Mouse (Mus musculus) stomach, postnatal 0 days (tissue): ENCODE measurements around the gene Ptprn2. TPM values are rescaled to one million over a fixed set of nuclear protein-coding genes. Genes with fewer than 3 reads are reported as not detected.

Experiments
- ATAC-seq: fragments of 200-750 bp; cut with Nextera tagmentation; 2 replicates; pipeline ENCODE4 v1.8.0; 2017; ENCODE audit not compliant: low FRiP score, low TSS enrichment
- DNase-seq: peaks from one replicate; pipeline ENCODE4 v3.0.0-alpha.2; 2016; ENCODE audit warnings: low spot score
- H3K27ac ChIP-seq: fragments of 300-500 bp; sonication (generic); replicated peaks from 2 replicates; pipeline ENCODE4 v1.5.1; 2014; ENCODE audit warnings: mild to moderate bottlenecking, control low read depth
- H3K27me3 ChIP-seq: fragments of 300-500 bp; sonication (generic); 2 replicates; pipeline ENCODE4 v1.6.1; 2014; ENCODE audit warnings: low read length; ENCODE audit not compliant: control insufficient read depth, insufficient read depth
- H3K36me3 ChIP-seq: fragments of 300-500 bp; sonication (generic); 2 replicates; pipeline ENCODE4 v1.6.1; 2014; ENCODE audit warnings: low read length, mixed read lengths; ENCODE audit not compliant: control insufficient read depth, insufficient read depth
- H3K4me1 ChIP-seq: fragments of 300-500 bp; sonication (generic); replicated peaks from 2 replicates; pipeline ENCODE4 v1.6.1; 2014; ENCODE audit warnings: antibody characterized with exemption; ENCODE audit not compliant: control insufficient read depth, insufficient read depth
- H3K4me2 ChIP-seq: fragments of 300-500 bp; sonication (generic); replicated peaks from 2 replicates; pipeline ENCODE4 v1.6.1; 2014; ENCODE audit warnings: low read depth, mild to moderate bottlenecking, control low read depth, moderate library complexity
- H3K4me3 ChIP-seq: fragments of 300-500 bp; sonication (generic); 2 replicates; pipeline ENCODE4 v1.5.1; 2014; ENCODE audit warnings: low read depth, low read length, control low read depth
- H3K9ac ChIP-seq: fragments of 300-500 bp; sonication (generic); 2 replicates; pipeline ENCODE4 v1.6.1; 2014; ENCODE audit warnings: mild to moderate bottlenecking, low read length, control low read depth, mixed read lengths
- H3K9me3 ChIP-seq: fragments of 300-500 bp; sonication (generic); 2 replicates; pipeline ENCODE4 v1.6.1; 2016; ENCODE audit warnings: low read length; ENCODE audit not compliant: control insufficient read depth
- CTCF ChIP-seq: IDR thresholded peaks from 2 replicates; pipeline ENCODE4 v1.5.1; 2016; ENCODE audit warnings: antibody characterized with exemption, low read depth, mild to moderate bottlenecking, moderate library complexity
- EP300 ChIP-seq: optimal IDR thresholded peaks from 2 replicates; pipeline ENCODE3; 2016; ENCODE audit warnings: antibody characterized with exemption
- WGBS: fragments of 180-500 bp; shearing (Covaris S2); extraction: QIAGEN DNeasy Blood & Tissue Kit; methylation state at CpG from one replicate; pipeline ENCODE4 v1.1.7; 2014; 5-methylcytosine and 5-hydroxymethylcytosine counted together
- polyA plus RNA-seq: library from polyadenylated mRNA; unstranded; fragments of >200 nt; fragmentation: Nextera tagmentation; extraction: Ambion mirVana; gene quantifications from 2 replicates; pipeline ENCODE4 v1.2.1, GENCODE M21; 2015

The Ptprn2 gene
- polyA plus RNA-seq, 1 experiment from 2014 or later, result 6.0 TPM

DNA sequence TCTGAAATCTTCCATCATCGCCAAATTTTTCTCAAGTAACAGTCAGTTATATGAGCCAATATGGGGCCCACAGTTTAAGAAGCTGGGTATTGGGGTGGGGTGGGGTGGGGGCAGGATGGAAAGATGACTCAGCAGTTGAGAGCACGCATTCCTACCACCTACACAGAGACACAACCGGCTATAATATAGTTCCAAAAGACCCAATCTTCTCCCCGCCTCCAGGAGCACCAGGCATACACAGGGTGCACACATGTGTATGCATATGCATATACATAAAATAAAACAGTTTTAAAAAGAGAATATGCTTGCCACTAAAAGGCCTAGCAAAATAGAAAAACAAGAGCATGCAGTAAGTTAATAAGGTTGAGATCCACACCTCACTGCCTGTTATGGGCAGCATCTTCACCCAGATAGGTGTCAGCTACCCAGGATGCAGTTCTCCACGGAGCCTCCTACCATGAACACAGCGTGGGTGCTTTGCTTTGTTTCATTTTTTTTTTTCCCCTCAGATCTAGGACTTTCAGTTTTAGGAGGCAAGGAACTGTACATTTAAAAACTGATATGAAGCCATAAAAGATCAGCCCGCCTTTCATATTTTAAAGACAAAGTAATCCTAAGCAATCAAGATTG is 783.1 kb downstream of the Ptprn2 start:
- H3K4me2 ChIP-seq, result no peak overlapping the region
- no peaks in the 10 kb centered on the region for H3K4me1 ChIP-seq
- H3K27ac ChIP-seq, result no peak overlapping the region
- no peak overlapping the region for H3K9ac ChIP-seq
- no peak overlapping the region for H3K4me3 ChIP-seq
- TF ChIP-seq EP300 (no peak), CTCF (no peak)
- no peak for DNase-seq
- no peaks in the 10 kb centered on the region for H3K27me3 ChIP-seq
- no peaks in the 10 kb centered on the region for H3K36me3 ChIP-seq
- WGBS, result 81% methylated on average over 7 of the region's 7 CpGs
- H3K9me3 ChIP-seq, result no peaks in the 10 kb centered on the region
- no peak for ATAC-seq

DNA sequence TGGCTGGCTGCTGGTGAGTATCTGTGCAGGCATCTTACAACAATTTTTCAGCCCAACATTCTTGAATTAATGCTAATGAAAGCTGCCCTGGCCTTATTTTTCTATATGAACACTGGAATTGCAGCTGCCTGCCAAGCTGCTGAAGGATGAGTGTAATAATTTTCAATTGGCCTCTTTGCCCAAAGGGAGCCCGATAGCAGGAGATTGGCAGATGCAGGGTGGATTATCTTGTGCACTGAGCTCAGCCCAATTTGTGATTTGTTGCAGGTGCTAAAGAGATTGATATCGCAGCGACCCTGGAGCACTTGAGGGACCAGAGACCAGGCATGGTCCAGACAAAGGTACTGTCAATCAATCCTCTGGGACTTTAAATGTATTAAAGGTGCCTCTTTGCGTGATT is 783.8 kb downstream of the Ptprn2 start:
- no peak overlapping the region for H3K9ac ChIP-seq
- TF ChIP-seq CTCF (no peak), EP300 (no peak)
- H3K27ac ChIP-seq, result no peak overlapping the region
- no peak for ATAC-seq
- DNase-seq, result no peak
- H3K36me3 ChIP-seq, result no peaks in the 10 kb centered on the region
- 77% methylated on average over 4 of the region's 4 CpGs for WGBS
- no peak overlapping the region for H3K4me3 ChIP-seq
- H3K4me1 ChIP-seq, result no peaks in the 10 kb centered on the region
- H3K4me2 ChIP-seq, result no peak overlapping the region
- no peaks in the 10 kb centered on the region for H3K27me3 ChIP-seq
- no peaks in the 10 kb centered on the region for H3K9me3 ChIP-seq

DNA sequence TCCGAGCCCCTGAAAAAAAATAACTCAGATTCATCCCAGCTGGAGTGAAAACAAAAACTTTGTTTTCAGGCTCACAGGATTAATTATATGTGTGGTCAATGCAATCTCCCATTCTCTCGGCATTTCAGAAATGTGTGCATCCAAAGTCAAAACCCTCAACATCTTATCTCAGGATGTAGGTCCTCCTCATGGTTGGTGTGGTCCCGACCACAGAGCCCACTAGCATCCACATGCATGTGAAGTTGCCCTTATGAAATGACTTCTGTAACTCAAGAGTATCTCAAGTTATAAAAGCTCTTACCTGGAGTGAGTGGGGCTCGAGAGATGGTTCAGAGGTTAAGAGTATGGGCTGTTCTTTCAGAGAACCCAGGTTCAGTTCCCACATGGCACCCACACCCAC is 784.7 kb downstream of the Ptprn2 start:
- no peaks in the 10 kb centered on the region for H3K9me3 ChIP-seq
- H3K4me1 ChIP-seq, result no peaks in the 10 kb centered on the region
- no peak overlapping the region for H3K9ac ChIP-seq
- H3K4me2 ChIP-seq, result no peak overlapping the region
- 73% methylated on average over 4 of the region's 4 CpGs for WGBS
- no peaks in the 10 kb centered on the region for H3K27me3 ChIP-seq
- ATAC-seq (no peak), DNase-seq (no peak)
- TF ChIP-seq CTCF (no peak), EP300 (no peak)
- no peaks in the 10 kb centered on the region for H3K36me3 ChIP-seq
- no peak overlapping the region for H3K27ac ChIP-seq
- no peak overlapping the region for H3K4me3 ChIP-seq

DNA sequence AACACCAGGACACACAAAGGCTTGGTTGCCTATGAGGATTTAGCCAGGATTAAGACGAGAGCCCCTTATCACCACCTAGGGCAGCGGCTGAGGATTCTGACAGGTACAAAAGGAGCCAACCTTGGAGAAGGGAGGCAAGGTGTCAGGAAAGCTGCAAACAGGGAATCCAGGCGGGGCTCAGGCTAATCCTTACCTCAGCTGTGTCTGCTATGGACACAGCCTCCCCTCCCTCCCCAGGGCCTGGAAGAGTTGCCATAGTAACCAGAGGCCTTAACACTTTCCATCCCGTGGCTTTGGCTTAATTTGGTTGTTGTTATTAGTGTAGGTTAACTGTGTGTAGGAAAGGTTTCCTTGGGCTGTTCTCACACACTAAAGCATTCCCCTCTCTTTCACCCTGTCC is 787.6 kb downstream of the Ptprn2 start:
- Histone ChIP-seq H3K4me2 (no peak overlapping the region), H3K4me3 (no peak overlapping the region), H3K36me3 (no peaks in the 10 kb centered on the region), H3K4me1 (no peaks in the 10 kb centered on the region), H3K27me3 (no peaks in the 10 kb centered on the region), H3K9ac (no peak overlapping the region), H3K27ac (no peak overlapping the region), H3K9me3 (no peaks in the 10 kb centered on the region)
- no peak for DNase-seq
- 26% methylated on average over 4 of the region's 4 CpGs for WGBS
- no peak for ATAC-seq
- no peak for TF ChIP-seq CTCF
- TF ChIP-seq EP300, result no peak

DNA sequence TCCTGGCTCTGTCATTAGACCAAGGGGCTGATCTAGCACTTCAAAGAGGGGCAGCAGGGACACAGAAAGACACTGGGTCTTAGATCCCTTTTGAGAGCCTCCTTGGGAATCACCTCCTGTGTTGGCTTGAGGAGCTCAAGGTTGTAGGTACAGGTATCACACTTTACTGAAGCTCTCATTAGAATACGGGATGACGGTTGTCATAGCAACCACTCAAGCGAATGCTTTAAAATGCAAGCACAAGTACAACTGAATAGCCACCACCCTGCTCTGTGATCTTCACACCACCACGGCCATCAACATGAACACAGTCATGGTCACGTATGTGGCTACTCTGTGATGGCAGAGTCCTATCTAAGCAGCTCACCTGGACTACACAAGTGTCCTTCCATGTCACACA is 789.1 kb downstream of the Ptprn2 start:
- Histone ChIP-seq H3K36me3 (no peaks in the 10 kb centered on the region), H3K9ac (no peak overlapping the region), H3K4me1 (no peaks in the 10 kb centered on the region), H3K9me3 (no peaks in the 10 kb centered on the region), H3K27ac (no peak overlapping the region), H3K4me2 (no peak overlapping the region), H3K27me3 (no peaks in the 10 kb centered on the region), H3K4me3 (no peak overlapping the region)
- no peak for TF ChIP-seq CTCF
- no peak for TF ChIP-seq EP300
- ATAC-seq, result no peak
- DNase-seq, result no peak
- WGBS, result 89% methylated on average over 5 of the region's 5 CpGs

DNA sequence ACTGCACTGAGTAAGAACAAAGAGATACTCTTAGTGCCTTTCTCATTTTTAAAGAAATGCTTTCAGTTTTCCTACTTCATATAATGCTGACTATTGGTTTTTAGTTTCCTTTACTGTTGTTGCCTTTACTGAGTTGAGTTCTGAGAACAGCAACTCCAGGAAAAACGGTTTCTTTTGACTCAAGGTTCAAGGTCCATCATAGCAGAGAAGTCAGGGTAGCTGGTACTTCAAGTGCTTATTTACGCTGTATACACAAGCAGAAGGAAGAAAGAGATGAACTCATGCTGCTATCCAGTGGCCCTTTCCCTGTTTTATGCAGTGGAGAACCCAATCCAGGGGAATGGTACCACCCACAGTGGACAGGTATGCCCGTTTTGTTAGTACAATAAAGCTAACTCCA is 795.3 kb downstream of the Ptprn2 start:
- 78% methylated on average over 3 of the region's 3 CpGs for WGBS
- TF ChIP-seq CTCF, result no peak
- TF ChIP-seq EP300, result no peak
- Histone ChIP-seq H3K9me3 (no peaks in the 10 kb centered on the region), H3K4me3 (no peak overlapping the region), H3K27me3 (no peaks in the 10 kb centered on the region), H3K4me1 (no peaks in the 10 kb centered on the region), H3K9ac (no peak overlapping the region), H3K36me3 (no peaks in the 10 kb centered on the region), H3K27ac (no peak overlapping the region), H3K4me2 (no peak overlapping the region)
- no peak for DNase-seq
- ATAC-seq, result peak; percentile 65
